Mouse (Mus musculus) heart, adult 2 months (tissue): ENCODE results near the gene Thap12.
A peak's percentile ranks its signal among the peaks of the same experiment; 100 is the strongest.

ENCODE experiments used
- CTCF ChIP-seq: fragments of 200-600 bp; IDR thresholded peaks from 2 replicates; pipeline ENCODE4 v1.8.1; 2022; ENCODE audit warnings: antibody characterized with exemption, mild to moderate bottlenecking, moderate library complexity
- POLR2A ChIP-seq: fragments of 200-500 bp; IDR thresholded peaks from 2 replicates; pipeline ENCODE4 v1.6.1; 2011; ENCODE audit warnings: mild to moderate bottlenecking, low read depth, low read length, control low read depth; ENCODE audit not compliant: insufficient read depth

DNA sequence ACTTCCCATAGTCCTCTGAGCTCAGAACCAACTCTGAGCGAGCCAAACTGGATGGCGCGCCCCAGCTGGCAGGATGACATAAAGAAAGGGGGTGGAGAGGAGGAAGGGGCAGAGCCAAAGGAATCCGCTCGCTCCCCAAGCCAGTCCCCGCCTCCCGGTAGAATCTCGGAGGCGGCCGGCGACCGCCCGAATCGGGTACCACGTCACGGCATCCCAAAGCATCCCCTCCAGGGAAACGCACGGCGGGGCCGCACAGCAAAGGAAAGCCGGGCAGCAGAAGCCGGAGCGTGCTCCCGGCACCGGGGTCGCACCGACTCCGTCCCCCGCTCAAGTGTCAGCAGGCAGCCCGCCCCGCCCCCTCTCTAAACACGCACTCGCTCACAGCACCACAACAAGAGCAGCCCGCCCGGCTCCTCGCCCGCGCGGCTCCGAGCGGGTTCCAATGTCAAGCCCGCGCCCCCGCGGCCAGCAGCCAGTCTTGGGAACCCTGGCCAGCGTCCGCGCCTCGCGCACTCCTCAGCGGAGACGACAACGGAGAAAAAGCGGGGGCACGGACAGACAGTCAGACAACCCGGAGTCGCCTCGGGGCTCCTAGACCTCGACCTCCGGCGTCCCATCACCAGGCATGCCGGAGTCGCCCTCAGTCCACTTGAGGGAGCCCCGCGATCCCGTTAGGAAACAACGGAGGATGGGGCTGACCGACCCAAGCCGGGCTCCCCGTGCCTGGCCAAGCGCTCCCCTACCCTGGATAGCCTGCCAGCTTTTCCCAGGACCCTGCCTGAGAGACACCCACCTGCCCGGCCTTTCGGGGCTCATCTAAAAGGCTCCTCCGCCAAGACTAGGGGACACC is 47.0 kb upstream of the Thap12 start:
- TF ChIP-seq POLR2A: peak; percentile 44
- TF ChIP-seq CTCF: peak; percentile 46
